Mouse (Mus musculus) limb, embryonic 13.5 days (tissue): ENCODE results near the gene Gsg1l. TPM values are rescaled to one million over a fixed set of nuclear protein-coding genes. Genes with fewer than 3 reads are reported as not detected.

ENCODE experiments used
- ATAC-seq: fragments of 200-750 bp; cut with Nextera tagmentation; 2 replicates; pipeline ENCODE4 v1.8.0; 2017; ENCODE audit warnings: low read depth, moderate number of reproducible peaks, moderate TSS enrichment; ENCODE audit not compliant: low FRiP score
- H3K27ac ChIP-seq: fragments of 300-500 bp; sonication (generic); 2 replicates; pipeline ENCODE4 v1.5.1; 2015; ENCODE audit warnings: inconsistent platforms, mild to moderate bottlenecking, moderate library complexity
- H3K27me3 ChIP-seq: fragments of 300-500 bp; sonication (generic); 2 replicates; pipeline ENCODE4 v1.6.1; 2015; ENCODE audit warnings: mild to moderate bottlenecking, inconsistent platforms
- H3K36me3 ChIP-seq: fragments of 300-500 bp; sonication (generic); 2 replicates; pipeline ENCODE4 v1.6.1; 2015; ENCODE audit warnings: inconsistent platforms, mild to moderate bottlenecking, moderate library complexity
- H3K4me1 ChIP-seq: fragments of 300-500 bp; sonication (generic); 2 replicates; pipeline ENCODE4 v1.6.1; 2015; ENCODE audit warnings: inconsistent platforms
- H3K4me2 ChIP-seq: fragments of 300-500 bp; sonication (generic); replicated peaks from 2 replicates; pipeline ENCODE4 v1.6.1; 2015; ENCODE audit warnings: inconsistent platforms, mild to moderate bottlenecking, moderate library complexity
- H3K4me3 ChIP-seq: fragments of 300-500 bp; sonication (generic); 2 replicates; pipeline ENCODE4 v1.5.1; 2015; ENCODE audit warnings: moderate library complexity, mild to moderate bottlenecking, inconsistent platforms
- H3K9ac ChIP-seq: fragments of 300-500 bp; sonication (generic); 2 replicates; pipeline ENCODE4 v1.6.1; 2015; ENCODE audit warnings: mild to moderate bottlenecking, inconsistent platforms
- H3K9me3 ChIP-seq: fragments of 300-500 bp; sonication (generic); 2 replicates; pipeline ENCODE4 v1.6.1; 2016; ENCODE audit warnings: inconsistent platforms
- WGBS: fragments of 180-500 bp; shearing (Covaris S2); methylation state at CpG from one replicate; pipeline ENCODE4 v1.1.7; 2015; 5-methylcytosine and 5-hydroxymethylcytosine counted together
- polyA plus RNA-seq: library from polyadenylated mRNA; unstranded; fragments of >200 nt; fragmentation: Nextera tagmentation; extraction: Ambion mirVana; gene quantifications from 2 replicates; pipeline ENCODE4 v1.2.1, GENCODE M21; 2015

Gsg1l gene
- polyA plus RNA-seq, 1 experiment from 2014 or later = 1.3 TPM

- no peak for ATAC-seq
- peaks cover 28% of the 10 kb centered on the region for H3K4me1 ChIP-seq
- H3K9me3 ChIP-seq = no peaks in the 10 kb centered on the region
- no peaks in the 10 kb centered on the region for H3K27me3 ChIP-seq
- no peak overlapping the region for H3K4me3 ChIP-seq
- peak overlapping the region; percentile 52; the same call in 1 of the 2 replicates for H3K27ac ChIP-seq
- 24% methylated on average over 12 of the region's 12 CpGs for WGBS
- H3K9ac ChIP-seq = peak overlapping the region; percentile 8; the same call in 1 of the 2 replicates
- no peak overlapping the region for H3K4me2 ChIP-seq
- peaks cover 12% of the 10 kb centered on the region for H3K36me3 ChIP-seq
Measured at GRCm38 (mm10) chr7:125871404-125872201, 210.6 kb downstream of the Gsg1l start.

DNA sequence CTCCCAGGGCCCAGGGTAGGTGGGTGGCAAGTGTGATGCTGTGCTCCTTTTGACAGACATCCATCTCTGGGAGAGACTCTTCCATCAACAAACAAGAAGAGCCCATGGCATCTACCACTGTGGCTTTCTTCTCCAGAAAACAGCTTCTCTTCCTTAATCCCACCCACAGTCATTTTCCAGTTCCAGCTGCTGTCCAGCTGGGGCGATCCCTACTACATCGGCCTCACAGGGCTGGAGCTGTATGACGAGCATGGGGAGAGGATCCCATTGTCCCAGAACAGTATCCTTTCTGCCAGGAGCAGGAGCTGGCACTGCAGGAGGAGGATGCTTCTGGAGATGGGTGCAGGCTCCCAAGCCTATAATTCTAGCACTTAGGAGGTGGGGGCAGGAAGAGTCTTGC, 213.6 kb downstream of the Gsg1l start:
- WGBS = 81% methylated on average over 3 of the region's 3 CpGs
- H3K9me3 ChIP-seq = no peaks in the 10 kb centered on the region
- peaks cover 20% of the 10 kb centered on the region for H3K36me3 ChIP-seq
- no peak overlapping the region for H3K4me3 ChIP-seq
- H3K27me3 ChIP-seq = no peaks in the 10 kb centered on the region
- H3K4me2 ChIP-seq = no peak overlapping the region
- no peak overlapping the region for H3K9ac ChIP-seq
- H3K4me1 ChIP-seq = peaks cover 21% of the 10 kb centered on the region
- no peak for ATAC-seq
- H3K27ac ChIP-seq = no peak overlapping the region

- Histone ChIP-seq H3K4me1 (no peaks in the 10 kb centered on the region), H3K36me3 (peaks cover 32% of the 10 kb centered on the region), H3K27me3 (no peaks in the 10 kb centered on the region), H3K9me3 (no peaks in the 10 kb centered on the region), H3K4me2 (no peak overlapping the region), H3K4me3 (no peak overlapping the region), H3K27ac (no peak overlapping the region), H3K9ac (no peak overlapping the region)
- 21% methylated on average over 11 of the region's 11 CpGs for WGBS
- no peak for ATAC-seq
Measured at GRCm38 (mm10) chr7:125865234-125865633, 217.0 kb downstream of the Gsg1l start.

- no peaks in the 10 kb centered on the region for H3K9me3 ChIP-seq
- no peaks in the 10 kb centered on the region for H3K27me3 ChIP-seq
- H3K4me3 ChIP-seq = no peak overlapping the region
- no peak overlapping the region for H3K4me2 ChIP-seq
- H3K27ac ChIP-seq = no peak overlapping the region
- 24% methylated on average over 1 of the region's 1 CpGs for WGBS
- no peak overlapping the region for H3K9ac ChIP-seq
- ATAC-seq = no peak
- no peaks in the 10 kb centered on the region for H3K4me1 ChIP-seq
- H3K36me3 ChIP-seq = peaks cover 32% of the 10 kb centered on the region
Measured at GRCm38 (mm10) chr7:125864026-125864425, 218.2 kb downstream of the Gsg1l start.

DNA sequence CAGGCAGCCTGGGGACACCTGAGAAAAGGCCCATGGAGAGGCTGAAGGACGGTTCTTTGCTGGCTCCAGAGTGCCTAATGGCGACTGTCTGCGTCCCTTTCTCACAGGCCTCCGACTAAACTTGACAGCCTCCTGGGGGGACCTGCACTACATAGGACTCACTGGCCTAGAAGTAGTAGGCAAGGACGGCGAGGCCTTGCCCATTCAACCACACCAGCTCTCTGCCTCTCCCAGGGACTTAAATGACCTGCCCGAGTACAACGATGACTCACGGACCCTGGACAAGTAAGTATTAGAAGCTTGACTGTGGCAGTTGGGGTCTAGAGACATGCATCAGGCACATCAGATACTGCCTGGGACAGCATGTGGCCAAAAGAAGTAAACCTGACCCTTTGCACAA, 221.8 kb downstream of the Gsg1l start:
- H3K36me3 ChIP-seq = peaks cover 17% of the 10 kb centered on the region
- H3K4me2 ChIP-seq = no peak overlapping the region
- H3K9me3 ChIP-seq = no peaks in the 10 kb centered on the region
- no peak overlapping the region for H3K4me3 ChIP-seq
- H3K4me1 ChIP-seq = no peaks in the 10 kb centered on the region
- no peak overlapping the region for H3K27ac ChIP-seq
- H3K9ac ChIP-seq = no peak overlapping the region
- no peak for ATAC-seq
- WGBS = 88% methylated on average over 9 of the region's 9 CpGs
- H3K27me3 ChIP-seq = no peaks in the 10 kb centered on the region

DNA sequence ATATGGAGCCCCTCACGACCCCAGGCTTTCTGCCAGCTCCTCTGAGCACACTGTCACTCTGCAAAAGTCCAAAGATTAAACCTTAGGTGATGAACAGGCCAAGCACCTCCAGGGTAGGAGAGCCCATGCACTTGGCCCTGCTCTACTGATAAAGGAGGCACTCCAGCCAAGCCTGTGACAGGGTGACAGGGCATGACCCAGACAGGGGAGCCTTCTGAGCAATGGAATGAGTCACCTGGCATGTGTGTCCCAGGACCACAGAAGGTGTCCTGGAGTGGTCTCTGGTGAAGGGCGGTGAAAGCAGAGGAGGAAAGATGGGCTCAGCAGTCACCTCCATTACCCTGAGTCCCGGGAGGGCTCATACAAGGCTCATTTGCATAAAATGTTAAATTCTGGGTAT, 222.6 kb downstream of the Gsg1l start:
- H3K36me3 ChIP-seq = peaks cover 13% of the 10 kb centered on the region
- H3K4me3 ChIP-seq = no peak overlapping the region
- no peak overlapping the region for H3K9ac ChIP-seq
- no peak overlapping the region for H3K27ac ChIP-seq
- no peaks in the 10 kb centered on the region for H3K27me3 ChIP-seq
- H3K4me1 ChIP-seq = no peaks in the 10 kb centered on the region
- H3K9me3 ChIP-seq = no peaks in the 10 kb centered on the region
- no peak overlapping the region for H3K4me2 ChIP-seq
- no peak for ATAC-seq
- WGBS = 71% methylated on average over 3 of the region's 3 CpGs

GRCm38 (mm10) chr7:125847528-125847866, 234.7 kb downstream of the Gsg1l start:
- 98% methylated on average over 2 of the region's 2 CpGs for WGBS
- peaks cover 38% of the 10 kb centered on the region for H3K36me3 ChIP-seq

DNA sequence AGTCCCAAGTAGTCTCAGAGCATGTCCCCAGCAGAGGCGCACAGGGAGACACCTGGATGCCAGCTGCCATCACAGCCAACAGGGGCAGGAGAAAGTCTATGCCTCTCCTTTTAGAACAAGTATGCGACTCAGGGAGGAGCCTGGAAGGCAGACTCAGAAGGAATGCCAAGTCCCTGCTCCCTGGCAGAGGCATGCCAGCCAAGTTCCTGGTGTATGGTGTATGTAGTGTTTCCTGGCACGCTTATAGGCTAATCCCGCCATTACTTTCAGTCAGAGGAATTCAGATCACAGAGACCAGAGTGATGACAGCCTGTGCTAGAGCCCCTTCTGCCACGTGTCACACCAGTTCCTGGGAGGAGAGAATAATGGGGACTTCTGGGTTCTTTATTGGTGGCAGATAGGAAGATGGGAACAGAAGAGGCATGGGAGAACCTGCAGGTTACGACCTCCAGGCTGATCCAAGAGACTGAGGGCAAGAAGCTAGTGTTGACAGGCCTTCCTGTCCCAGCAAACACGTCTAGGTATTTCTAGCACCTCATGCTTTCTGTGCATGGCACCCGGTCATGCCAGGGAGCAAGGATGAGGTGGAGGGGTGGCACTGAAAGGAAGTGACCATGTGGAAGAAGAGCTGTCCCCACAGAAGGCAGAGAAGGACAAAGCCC, 235.2 kb downstream of the Gsg1l start:
- H3K27me3 ChIP-seq = no peaks in the 10 kb centered on the region
- H3K9ac ChIP-seq = no peak overlapping the region
- peaks cover 41% of the 10 kb centered on the region for H3K36me3 ChIP-seq
- 79% methylated on average over 8 of the region's 8 CpGs for WGBS
- H3K9me3 ChIP-seq = no peaks in the 10 kb centered on the region
- H3K27ac ChIP-seq = no peak overlapping the region
- H3K4me1 ChIP-seq = no peaks in the 10 kb centered on the region
- ATAC-seq = no peak
- H3K4me3 ChIP-seq = no peak overlapping the region
- H3K4me2 ChIP-seq = no peak overlapping the region

More at GRCm38 (mm10) chr7:125847528-125847866, 234.7 kb downstream of the Gsg1l start:
- H3K27ac ChIP-seq = no peak overlapping the region
- no peak overlapping the region for H3K9ac ChIP-seq
- H3K4me3 ChIP-seq = no peak overlapping the region
- H3K27me3 ChIP-seq = no peaks in the 10 kb centered on the region
- no peaks in the 10 kb centered on the region for H3K4me1 ChIP-seq
- no peaks in the 10 kb centered on the region for H3K9me3 ChIP-seq
- no peak overlapping the region for H3K4me2 ChIP-seq
- no peak for ATAC-seq

DNA sequence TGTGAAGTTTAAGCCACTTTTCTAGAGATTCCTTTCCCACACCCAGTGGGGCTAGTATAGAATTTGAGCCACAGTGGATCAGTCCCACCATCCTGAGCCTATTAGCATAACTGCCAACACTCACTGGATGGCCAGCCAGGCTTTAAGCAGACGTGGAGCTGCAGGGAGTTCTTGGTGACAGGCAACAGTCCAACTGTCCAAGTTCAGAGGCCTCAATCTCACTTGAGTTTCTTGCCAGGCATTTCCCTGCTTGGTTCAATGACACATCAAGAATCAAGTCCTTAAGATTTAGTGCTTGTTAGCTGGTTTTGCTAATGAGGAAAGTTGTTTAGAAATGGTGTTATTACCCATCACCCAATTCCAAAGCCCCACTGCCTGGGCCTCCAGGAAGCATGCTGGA, 236.6 kb downstream of the Gsg1l start:
- H3K4me1 ChIP-seq = no peaks in the 10 kb centered on the region
- no peak overlapping the region for H3K27ac ChIP-seq
- H3K4me2 ChIP-seq = no peak overlapping the region
- no peak for ATAC-seq
- no peak overlapping the region for H3K4me3 ChIP-seq
- H3K36me3 ChIP-seq = peaks cover 30% of the 10 kb centered on the region
- H3K27me3 ChIP-seq = no peaks in the 10 kb centered on the region
- H3K9ac ChIP-seq = no peak overlapping the region
- 55% methylated on average over 1 of the region's 1 CpGs for WGBS
- no peaks in the 10 kb centered on the region for H3K9me3 ChIP-seq

DNA sequence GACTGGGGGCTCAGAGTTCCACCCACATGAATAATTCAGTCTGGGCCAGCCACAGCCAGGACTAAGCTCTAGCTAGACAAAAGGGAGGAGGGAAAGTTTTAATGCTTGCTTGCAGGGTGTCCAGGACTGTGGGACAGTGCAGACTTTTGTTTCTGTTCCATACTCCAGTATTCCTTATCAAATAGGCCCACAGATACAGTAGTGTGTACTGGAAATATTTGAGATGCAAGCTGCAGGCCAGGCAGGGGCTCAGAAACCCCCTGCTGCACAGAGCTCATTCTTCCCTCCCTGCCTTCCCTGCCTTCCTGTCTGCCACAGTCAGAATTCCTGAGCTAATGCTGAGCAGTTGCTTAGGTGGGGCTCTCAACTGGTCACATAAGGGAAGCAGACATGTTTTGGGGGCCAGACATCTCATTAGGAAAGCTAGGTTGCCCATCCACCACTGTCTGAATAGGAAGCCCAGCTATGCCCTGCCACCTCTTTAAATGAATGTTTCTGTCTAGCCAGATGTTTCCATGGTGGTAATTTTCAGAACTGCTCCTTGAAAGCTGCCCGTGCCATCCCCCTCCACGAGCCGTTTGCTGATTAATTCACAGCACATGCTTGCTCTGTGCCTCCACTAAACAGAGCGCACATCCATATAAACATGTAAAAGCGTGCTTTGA, 244.0 kb downstream of the Gsg1l start:
- peak; percentile 46; the same call in 1 of the 2 replicates for ATAC-seq
- Histone ChIP-seq H3K4me1 (peaks cover 27% of the 10 kb centered on the region), H3K4me3 (no peak overlapping the region), H3K36me3 (peaks cover 28% of the 10 kb centered on the region), H3K9ac (peak overlapping the region; percentile 35; the same call in 1 of the 2 replicates), H3K27me3 (no peaks in the 10 kb centered on the region), H3K9me3 (no peaks in the 10 kb centered on the region), H3K27ac (peak overlapping the region; percentile 72), H3K4me2 (0 out of 2 replicates have a peak overlapping the region, but pooled peaks have one; percentile 21)
- WGBS = 12% methylated on average over 5 of the region's 5 CpGs

DNA sequence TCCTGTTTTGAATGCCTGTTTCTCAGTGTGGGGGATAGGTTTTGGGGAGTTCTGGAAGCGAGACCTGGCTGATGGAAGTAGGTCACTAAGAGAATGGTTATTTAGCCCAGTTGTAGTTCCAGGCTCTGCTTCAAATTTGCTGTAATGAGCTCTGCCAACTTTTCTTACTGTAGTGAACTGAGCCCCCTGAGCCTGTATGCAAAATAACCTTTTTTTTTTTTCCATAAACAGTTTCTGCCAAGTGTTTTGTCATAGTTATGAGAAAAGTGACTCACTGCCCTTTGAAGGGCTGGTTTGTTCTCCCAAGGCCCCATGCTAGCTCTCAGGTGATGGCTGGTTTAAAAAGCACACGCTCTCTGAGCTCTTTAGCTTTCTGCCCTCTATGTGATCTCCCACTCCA, 248.7 kb downstream of the Gsg1l start:
- no peaks in the 10 kb centered on the region for H3K27me3 ChIP-seq
- no peak overlapping the region for H3K4me2 ChIP-seq
- H3K36me3 ChIP-seq = peaks cover 25% of the 10 kb centered on the region
- WGBS = 84% methylated on average over 2 of the region's 2 CpGs
- H3K4me3 ChIP-seq = no peak overlapping the region
- peaks cover 47% of the 10 kb centered on the region for H3K4me1 ChIP-seq
- no peak for ATAC-seq
- H3K9me3 ChIP-seq = no peaks in the 10 kb centered on the region
- no peak overlapping the region for H3K27ac ChIP-seq
- no peak overlapping the region for H3K9ac ChIP-seq

DNA sequence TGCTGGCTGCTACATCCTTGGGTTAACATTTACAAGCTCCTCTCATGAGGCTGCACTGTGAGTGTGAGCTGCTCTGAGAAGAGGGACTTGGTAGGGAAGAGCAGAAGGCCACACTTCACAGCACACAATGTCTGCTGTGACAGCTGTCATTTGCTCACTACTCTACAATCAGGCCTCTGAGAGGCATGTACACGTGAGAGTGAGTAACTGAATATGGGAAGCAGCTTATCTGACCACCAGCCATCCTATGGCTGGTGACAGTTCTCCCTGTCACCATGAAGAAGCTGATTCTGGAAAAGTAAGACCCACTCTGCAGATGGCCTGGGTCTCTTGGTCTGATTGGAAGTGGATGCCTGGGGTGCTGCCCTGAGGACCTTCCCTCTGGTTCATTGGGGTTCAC, 249.4 kb downstream of the Gsg1l start:
- no peaks in the 10 kb centered on the region for H3K27me3 ChIP-seq
- H3K4me1 ChIP-seq = peaks cover 47% of the 10 kb centered on the region
- no peak overlapping the region for H3K9ac ChIP-seq
- ATAC-seq = no peak
- no peak overlapping the region for H3K4me3 ChIP-seq
- H3K9me3 ChIP-seq = no peaks in the 10 kb centered on the region
- no peak overlapping the region for H3K27ac ChIP-seq
- WGBS = 65% methylated on average over 1 of the region's 1 CpGs
- H3K36me3 ChIP-seq = peaks cover 25% of the 10 kb centered on the region
- no peak overlapping the region for H3K4me2 ChIP-seq
